Mouse (Mus musculus) gastrocnemius, adult 2 months (tissue): ENCODE data around the gene Entpd1. TPM values are rescaled to one million over a fixed set of nuclear protein-coding genes. Genes with fewer than 3 reads are reported as not detected.

ENCODE experiments used
- DNase-seq: peaks from one replicate; pipeline ENCODE4 v3.0.0; 2022
- H3K27ac ChIP-seq: fragments of 200-600 bp; 2 replicates; pipeline ENCODE4 v1.8.1; 2022; ENCODE audit warnings: mild to moderate bottlenecking
- H3K4me3 ChIP-seq: fragments of 200-600 bp; 2 replicates; pipeline ENCODE4 v1.8.1; 2022; ENCODE audit warnings: mild to moderate bottlenecking, moderate library complexity
- CTCF ChIP-seq: fragments of 200-600 bp; IDR thresholded peaks from 2 replicates; pipeline ENCODE4 v1.8.1; 2022; ENCODE audit warnings: antibody characterized with exemption, mild to moderate bottlenecking, moderate library complexity
- intact Hi-C: fragments of 180-260 bp; cut with DNase I; formaldehyde crosslinking; loops from one replicate; pipeline ENCODE4 v1.15.1; 2025
- total RNA-seq, 2 experiments: library from RNA; stranded (reverse); gene quantifications; 2 replicates each; pipeline ENCODE4 v1.2.3; 2021

Gene Entpd1
- total RNA-seq, 2 experiments from 2014 or later = 10.0 to 12.9 TPM

DNA sequence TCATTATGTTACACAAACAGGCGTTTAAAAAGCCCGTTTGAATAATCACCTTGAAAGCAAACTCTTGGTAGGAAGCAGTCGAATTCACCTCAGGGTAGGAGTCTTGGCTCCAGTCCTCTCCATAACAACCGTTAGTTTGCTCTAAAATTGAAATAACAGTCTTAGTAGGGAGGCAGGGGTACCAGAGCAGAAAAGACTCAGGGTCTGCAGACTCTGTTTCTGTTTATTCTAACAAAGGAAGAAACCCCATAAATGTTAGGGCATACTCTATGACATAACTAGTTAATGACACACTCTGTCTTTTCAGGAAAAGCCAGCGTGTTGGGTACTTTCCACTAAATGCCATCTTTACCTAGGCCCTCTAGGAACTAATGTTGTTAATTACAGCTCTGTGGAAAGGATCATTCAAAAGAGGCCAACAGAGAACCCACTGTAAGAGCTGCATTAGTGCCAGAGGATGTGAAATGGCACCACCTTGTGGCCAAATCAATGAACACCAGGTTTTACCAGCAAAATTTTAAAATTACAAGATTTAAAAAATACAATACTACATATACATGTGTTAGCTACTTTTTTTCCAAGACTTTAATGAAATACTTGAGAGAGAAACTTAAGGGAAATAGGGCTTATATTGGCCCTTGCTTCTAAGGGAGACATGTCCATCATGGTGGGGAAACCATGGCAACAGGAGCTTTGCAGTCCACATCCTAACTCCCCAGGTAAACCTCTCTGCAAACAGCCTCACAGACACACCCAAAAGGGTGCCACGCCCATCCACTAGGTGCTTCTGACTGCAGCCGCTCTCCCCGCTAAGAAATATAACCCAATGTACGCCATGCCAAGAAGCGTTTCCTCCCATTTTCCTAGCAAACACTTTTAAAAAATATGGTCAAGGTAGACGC, 110.2 kb downstream of the Entpd1 start:
- Histone ChIP-seq H3K27ac (no peak overlapping the region; the same call in 1 of the 2 replicates), H3K4me3 (no peak overlapping the region)
- peak; percentile 84 for TF ChIP-seq CTCF
- peak; percentile 48 for DNase-seq
- intact Hi-C loops = loop anchor here (1.0 kb wide), 1 partner anchor 110 kb away; the partner anchor contains the start of genes Entpd1 and Tctn3

DNA sequence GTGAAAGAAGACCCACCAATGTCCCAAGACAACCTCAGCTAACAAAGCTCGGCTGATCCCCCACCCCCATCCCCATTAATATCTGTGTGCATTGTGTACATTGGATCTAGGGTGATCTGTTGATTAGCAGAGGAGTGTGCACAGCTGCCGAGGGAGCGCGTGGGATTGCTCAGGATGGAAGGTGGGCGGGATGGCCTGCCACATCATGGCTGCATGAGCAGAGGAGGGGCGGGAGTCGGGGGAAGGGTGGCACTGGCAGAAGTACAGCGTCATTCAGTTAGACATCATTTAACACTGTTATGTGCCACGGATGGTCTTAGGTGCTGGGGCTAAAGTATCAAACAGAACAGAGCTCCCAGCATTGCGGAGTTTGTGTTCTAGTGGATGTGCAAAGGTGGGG, 111.3 kb downstream of the Entpd1 start:
- H3K27ac ChIP-seq = no peak overlapping the region
- no peak for TF ChIP-seq CTCF
- intact Hi-C loops = no loop called here
- DNase-seq = no peak
- H3K4me3 ChIP-seq = no peak overlapping the region

DNA sequence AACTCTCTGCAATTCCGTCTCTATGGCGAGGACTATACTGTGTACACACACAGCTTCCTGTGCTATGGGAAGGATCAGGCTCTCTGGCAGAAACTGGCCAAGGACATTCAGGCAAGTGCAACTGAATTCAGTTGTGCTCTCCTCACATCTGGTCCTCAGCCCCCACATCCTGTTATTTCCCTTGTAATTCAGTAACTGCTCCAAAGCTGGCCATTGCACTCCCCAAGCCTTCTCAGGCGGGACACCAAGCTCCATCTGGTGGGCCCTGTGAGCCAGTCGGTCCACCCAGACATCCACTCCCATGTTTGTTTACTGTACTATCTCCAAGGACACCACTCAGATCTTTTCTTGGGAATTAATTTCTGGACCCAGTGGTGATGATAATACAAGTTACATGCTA, 114.0 kb downstream of the Entpd1 start:
- intact Hi-C loops = no loop called here
- no peak for TF ChIP-seq CTCF
- H3K4me3 ChIP-seq = no peak overlapping the region
- DNase-seq = peak; percentile 58
- H3K27ac ChIP-seq = peak overlapping the region; percentile 68

DNA sequence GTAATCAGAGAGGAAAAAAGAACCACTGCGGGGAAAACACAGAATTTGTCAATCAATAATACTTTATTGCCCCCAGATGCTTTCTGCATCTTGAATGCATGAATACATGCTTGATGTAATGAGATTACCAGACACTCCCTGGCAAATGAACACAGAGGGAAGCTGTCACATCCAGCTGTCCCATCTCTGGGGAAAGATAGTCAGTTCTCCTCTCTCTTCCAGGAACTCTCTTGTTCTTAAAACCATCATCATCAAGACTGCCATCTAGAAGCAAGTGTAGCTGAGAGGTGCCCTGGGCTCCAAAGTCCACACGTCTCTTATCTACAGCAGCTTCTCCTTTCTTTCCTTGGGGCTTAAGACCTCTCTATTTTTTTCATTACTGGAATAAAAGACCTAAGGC, 114.4 kb downstream of the Entpd1 start:
- H3K27ac ChIP-seq = peak overlapping the region; percentile 46; the same call in 1 of the 2 replicates
- H3K4me3 ChIP-seq = no peak overlapping the region
- no peak for TF ChIP-seq CTCF
- intact Hi-C loops = no loop called here
- no peak for DNase-seq

DNA sequence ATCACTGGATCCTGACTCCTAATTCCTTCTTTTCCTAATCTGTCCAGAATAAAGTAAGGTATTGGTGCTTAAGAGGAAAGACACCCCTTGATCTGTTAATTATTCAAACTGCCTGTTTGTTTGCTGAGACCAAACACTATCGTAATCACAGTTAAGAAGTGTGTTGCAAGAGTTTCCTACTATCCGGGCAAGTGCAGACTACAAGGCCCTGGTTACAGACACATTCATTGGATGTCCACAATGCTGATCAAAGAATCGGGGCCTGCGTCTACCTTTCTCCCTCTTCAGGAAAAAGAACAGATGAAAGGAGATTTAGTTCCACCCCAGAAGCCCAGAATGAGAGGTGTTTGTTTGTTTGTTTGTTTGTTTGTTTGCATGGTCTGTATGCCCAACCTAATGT, 116.0 kb downstream of the Entpd1 start:
- DNase-seq = no peak
- H3K27ac ChIP-seq = no peak overlapping the region
- no peak overlapping the region for H3K4me3 ChIP-seq
- intact Hi-C loops = no loop called here
- TF ChIP-seq CTCF = no peak

DNA sequence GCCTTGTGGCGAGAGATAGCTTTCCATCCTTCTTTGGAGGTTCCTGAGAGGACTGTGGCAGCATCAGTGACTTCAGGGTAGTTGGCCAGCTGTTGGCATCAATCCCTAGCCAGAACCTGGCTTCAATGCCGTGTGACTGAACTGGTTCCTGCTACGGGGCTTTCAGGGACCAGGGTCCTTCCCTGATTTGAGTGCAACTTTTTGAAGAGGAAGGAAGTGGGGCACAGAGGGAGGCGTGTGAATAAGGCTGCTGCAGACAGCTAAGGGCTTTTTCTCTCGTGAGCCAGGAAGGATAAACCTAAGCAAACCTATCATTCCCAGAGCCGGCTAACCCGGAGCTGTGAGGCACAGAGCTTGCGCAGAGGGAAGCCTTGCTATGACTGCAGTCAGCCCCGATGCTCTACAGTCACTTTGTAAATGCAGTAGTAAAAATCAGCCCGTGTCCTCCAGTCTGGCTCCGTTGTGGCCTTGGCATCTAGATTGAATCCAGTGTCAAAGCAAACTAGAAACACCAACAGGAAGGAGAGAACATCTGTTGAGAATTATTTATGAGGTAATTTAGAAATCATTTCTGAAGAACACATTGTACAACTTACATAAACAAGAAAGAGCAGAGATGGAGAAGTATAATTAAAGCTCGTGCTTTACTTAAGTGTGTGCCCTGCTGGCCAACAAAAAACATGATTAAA, 116.7 kb downstream of the Entpd1 start:
- intact Hi-C loops = no loop called here
- H3K4me3 ChIP-seq = no peak overlapping the region
- TF ChIP-seq CTCF = no peak
- 0 out of 2 replicates have a peak overlapping the region, but pooled peaks have one; percentile 13 for H3K27ac ChIP-seq
- no peak for DNase-seq

DNA sequence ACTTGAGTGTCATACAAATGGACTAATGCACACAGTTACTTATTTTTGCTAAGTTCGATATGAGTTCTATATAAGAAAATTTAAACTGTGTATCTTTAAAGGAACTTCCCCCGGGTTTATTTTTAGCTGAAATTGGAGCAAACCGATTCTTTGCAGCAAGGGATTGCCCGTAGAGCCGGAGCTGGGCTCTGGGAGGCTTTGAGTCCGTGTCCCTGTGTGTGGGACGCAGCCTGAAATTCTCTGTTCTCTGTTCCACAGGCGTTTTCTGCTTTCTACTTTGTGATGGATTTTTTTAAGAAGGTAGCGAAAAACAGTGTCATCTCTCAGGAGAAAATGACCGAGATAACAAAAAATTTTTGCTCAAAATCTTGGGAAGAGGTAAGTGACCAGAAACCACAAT, 121.2 kb downstream of the Entpd1 start:
- DNase-seq = no peak
- peak overlapping the region; percentile 56 for H3K4me3 ChIP-seq
- intact Hi-C loops = no loop called here
- H3K27ac ChIP-seq = peak overlapping the region; percentile 41; the same call in 1 of the 2 replicates
- no peak for TF ChIP-seq CTCF

DNA sequence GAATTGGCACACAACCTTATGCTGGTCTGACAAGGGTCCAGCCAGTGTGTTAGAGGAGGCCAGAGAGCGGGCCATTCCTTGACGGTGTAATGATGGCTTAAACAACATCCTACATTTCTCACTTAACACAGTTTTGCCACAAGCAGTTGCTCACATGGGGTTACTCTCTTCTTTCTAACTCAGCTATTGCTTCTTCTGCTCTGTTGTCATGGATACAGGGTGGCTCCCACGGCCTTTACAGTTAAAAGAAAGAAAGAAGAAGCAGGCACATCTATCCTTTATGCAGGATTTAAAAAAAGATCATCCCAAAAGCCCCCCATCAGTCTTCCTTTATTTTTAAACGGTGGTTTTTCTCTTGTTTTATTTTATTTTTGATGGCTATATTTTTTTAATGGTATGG, 121.7 kb downstream of the Entpd1 start:
- DNase-seq = no peak
- intact Hi-C loops = no loop called here
- peak overlapping the region; percentile 56 for H3K4me3 ChIP-seq
- H3K27ac ChIP-seq = peak overlapping the region; percentile 41; the same call in 1 of the 2 replicates
- TF ChIP-seq CTCF = no peak

DNA sequence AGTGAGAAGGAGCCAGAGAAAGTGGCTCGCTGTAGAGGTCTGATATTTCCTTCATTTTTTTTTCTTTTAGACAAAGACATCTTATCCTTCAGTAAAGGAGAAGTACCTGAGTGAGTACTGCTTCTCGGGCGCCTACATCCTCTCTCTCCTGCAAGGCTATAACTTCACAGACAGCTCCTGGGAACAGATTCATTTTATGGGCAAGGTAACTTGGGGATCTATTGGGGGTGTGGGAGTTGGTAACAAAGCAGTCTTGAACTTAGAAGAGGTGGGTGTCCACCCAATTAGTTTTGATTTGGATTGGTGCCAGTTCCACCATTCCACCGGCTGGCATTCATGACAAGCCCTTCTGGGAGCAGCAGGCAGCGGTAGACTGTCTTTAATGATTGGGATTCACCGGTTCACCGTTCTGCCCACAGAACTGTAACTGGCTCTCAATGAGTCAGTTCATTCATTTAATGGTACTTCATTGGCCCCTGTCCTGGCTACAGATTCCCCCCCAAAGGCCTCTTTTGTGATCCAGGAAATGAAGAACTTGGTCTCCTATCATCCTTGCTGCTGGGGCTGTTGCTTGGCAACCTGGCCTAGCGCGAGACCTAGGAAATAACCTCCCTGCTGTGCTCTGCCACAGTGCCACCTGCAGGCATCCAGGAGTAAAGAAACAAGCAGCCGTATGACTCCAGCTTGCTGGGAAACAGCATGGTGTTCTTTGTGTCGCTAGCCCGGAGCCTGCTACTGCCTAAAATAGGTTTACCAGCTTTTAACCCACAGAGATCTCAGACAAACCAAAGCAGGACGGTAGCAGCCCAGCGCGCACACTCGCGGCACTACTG, 124.7 kb downstream of the Entpd1 start:
- intact Hi-C loops = no loop called here
- H3K4me3 ChIP-seq = no peak overlapping the region; the same call in 1 of the 2 replicates
- DNase-seq = peak; percentile 77
- TF ChIP-seq CTCF = peak; percentile 84
- H3K27ac ChIP-seq = no peak overlapping the region

DNA sequence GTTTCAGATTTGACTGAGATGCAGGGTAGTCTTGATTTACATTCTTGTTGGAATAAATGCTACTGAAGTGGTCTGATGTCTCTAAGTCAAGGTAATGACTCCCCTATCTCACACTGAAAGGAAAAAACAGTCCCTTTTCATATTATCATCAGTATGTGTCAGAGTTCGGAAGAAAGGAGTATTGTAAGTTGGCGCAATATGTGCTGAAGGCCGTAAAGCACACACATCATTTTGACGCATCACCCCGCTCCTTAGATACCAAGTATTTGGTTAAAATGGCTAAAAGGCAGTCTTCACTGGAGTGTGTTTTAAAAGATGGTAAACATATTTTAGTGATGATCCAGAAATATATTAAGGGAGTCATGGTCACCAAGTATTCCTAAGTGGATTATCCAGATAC, 125.4 kb downstream of the Entpd1 start:
- DNase-seq = no peak
- intact Hi-C loops = no loop called here
- Histone ChIP-seq H3K27ac (no peak overlapping the region), H3K4me3 (no peak overlapping the region)
- no peak for TF ChIP-seq CTCF

DNA sequence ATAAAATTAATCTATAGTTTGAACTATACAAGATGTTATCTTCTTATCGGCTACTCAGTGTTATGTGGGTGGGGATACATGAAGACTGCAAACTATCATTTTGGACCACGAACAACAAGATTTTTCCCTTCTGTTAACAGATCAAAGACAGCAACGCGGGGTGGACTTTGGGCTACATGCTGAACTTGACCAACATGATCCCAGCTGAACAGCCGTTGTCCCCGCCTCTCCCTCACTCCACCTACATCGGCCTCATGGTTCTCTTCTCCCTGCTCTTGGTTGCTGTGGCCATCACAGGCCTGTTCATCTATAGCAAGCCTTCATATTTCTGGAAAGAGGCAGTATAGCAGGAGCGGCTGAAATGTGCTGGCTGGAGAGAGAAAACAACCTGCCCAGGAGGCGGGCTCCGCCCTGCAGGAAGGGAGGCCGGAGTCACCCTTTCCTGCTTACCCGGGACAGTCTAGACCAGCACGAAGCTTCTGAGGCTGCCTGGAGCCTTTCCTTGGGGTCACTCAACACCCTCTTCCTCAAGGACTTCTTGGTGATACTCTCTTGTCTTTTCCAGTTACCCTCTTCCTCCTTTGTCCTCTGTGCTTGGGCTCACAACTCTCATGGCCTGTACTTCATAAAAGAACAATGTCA, 126.6 kb downstream of the Entpd1 start:
- H3K4me3 ChIP-seq = no peak overlapping the region
- no peak for DNase-seq
- TF ChIP-seq CTCF = no peak
- intact Hi-C loops = no loop called here
- no peak overlapping the region for H3K27ac ChIP-seq

DNA sequence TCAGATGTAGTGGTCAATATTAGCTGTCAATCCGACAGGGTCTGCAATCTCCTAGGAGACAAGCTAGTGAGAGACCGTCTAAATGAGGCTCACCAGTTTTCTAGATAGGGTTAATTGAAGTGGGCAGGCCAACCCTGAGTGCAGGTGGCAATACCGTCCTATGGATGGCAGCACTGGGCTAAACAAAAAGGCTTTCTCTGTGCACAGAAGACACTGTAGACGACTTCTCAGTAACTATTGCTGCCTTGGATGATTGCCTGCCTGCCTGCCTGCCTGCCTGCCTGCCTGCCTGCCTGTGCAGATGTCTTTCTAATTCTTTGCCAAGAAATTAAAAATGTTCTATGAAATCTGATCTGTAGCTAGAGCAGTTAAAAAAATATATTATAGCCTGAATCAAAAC, 134.4 kb downstream of the Entpd1 start:
- intact Hi-C loops = no loop called here
- Histone ChIP-seq H3K27ac (no peak overlapping the region), H3K4me3 (no peak overlapping the region)
- TF ChIP-seq CTCF = no peak
- DNase-seq = no peak
